ENCODE assay signal across 28 mouse cellular contexts in genomic region chr4:123252214-123252613, GRCm38 (mm10). TPM values are rescaled to one million over a fixed set of nuclear protein-coding genes. Genes with fewer than 3 reads are reported as not detected.
A peak's percentile ranks its signal among the peaks of the same experiment; 100 is the strongest.
DNase-seq lines count a peak whose midpoint lies in the region; ATAC-seq lines count a peak whose summit lies in the region.
"Had no signal": no experiment of that assay in that cellular context is flagged by ENCODE, and none has a peak within 500 bp of the region (broad histone marks: within the 10 kb centered on the region; RNA-seq: fewer than 3 reads in every experiment).

No protein-coding gene starts in this region.

- H3K4me2 ChIP-seq in forebrain, embryonic 16.5 days (ENCODE audit: low read length): no peak overlapping the region
- no peak overlapping the region for H3K4me2 ChIP-seq in forebrain, embryonic 14.5 days (ENCODE audit: low read length)
- no peak overlapping the region for H3K4me2 ChIP-seq in hindbrain, embryonic 16.5 days (ENCODE audit: low read length)
- no peak overlapping the region for H3K4me2 ChIP-seq in hindbrain, embryonic 12.5 days (replicated peaks)
- H3K4me2 ChIP-seq: heart, embryonic 11.5 days; liver, embryonic 11.5 days; midbrain, embryonic 15.5 days had no signal

- DNase-seq in adrenal gland, postnatal 14 days: peak; percentile 19
- no peak for DNase-seq in adrenal gland, postnatal 10 days
- no peak for DNase-seq in forebrain, embryonic 14.5 days (ENCODE audit: low spot score)
- peak; percentile 16 for DNase-seq in retina, postnatal 1 day
- DNase-seq in retina, embryonic 14.5 days (ENCODE audit: low spot score): no peak
- DNase-seq: gastrocnemius, postnatal 25 days; heart, postnatal 14 days; kidney, adult 8-10 months; layer of hippocampus, adult 9-11 months; lung, adult 18-20 months; lung, postnatal 14 days; thymus, adult 2 months had no signal

- H3K4me1 ChIP-seq in forebrain, embryonic 16.5 days (replicated peaks; ENCODE audit: control insufficient read depth, insufficient read depth, low read length): no peaks in the 10 kb centered on the region
- no peaks in the 10 kb centered on the region for H3K4me1 ChIP-seq in forebrain, embryonic 14.5 days (ENCODE audit: control insufficient read depth, insufficient read depth, low read length)
- peaks cover 4% of the 10 kb centered on the region for H3K4me1 ChIP-seq in hindbrain, embryonic 16.5 days (ENCODE audit: control insufficient read depth, insufficient read depth, low read depth, low read length)
- H3K4me1 ChIP-seq in hindbrain, embryonic 12.5 days: peaks cover 6% of the 10 kb centered on the region
- H3K4me1 ChIP-seq: midbrain, embryonic 15.5 days had no signal

- H3K36me3 ChIP-seq in forebrain, embryonic 16.5 days (ENCODE audit: control insufficient read depth, insufficient read depth): no peaks in the 10 kb centered on the region
- no peaks in the 10 kb centered on the region for H3K36me3 ChIP-seq in forebrain, embryonic 14.5 days (ENCODE audit: control insufficient read depth, insufficient read depth, low read length)
- no peaks in the 10 kb centered on the region for H3K36me3 ChIP-seq in hindbrain, embryonic 16.5 days (ENCODE audit: control insufficient read depth, insufficient read depth, low read length)
- H3K36me3 ChIP-seq in hindbrain, embryonic 12.5 days: no peaks in the 10 kb centered on the region
- H3K36me3 ChIP-seq: embryonic facial prominence, embryonic 10.5 days; midbrain, embryonic 15.5 days had no signal

- 0 out of 2 replicates have a peak, but pooled peaks have one; percentile 36 for ATAC-seq in forebrain, embryonic 16.5 days
- no peak for ATAC-seq in forebrain, embryonic 14.5 days
- 0 out of 2 replicates have a peak, but pooled peaks have one; percentile 40 for ATAC-seq in hindbrain, embryonic 16.5 days
- ATAC-seq in hindbrain, embryonic 12.5 days (ENCODE audit: low FRiP score): no peak
- ATAC-seq: inflammation-experienced regulatory T-cells, adult 6 months; midbrain, embryonic 15.5 days; Patski had no signal

- no peaks in the 10 kb centered on the region for H3K9me3 ChIP-seq in forebrain, embryonic 16.5 days (ENCODE audit: control insufficient read depth, low read length)
- no peaks in the 10 kb centered on the region for H3K9me3 ChIP-seq in forebrain, embryonic 14.5 days (replicated peaks; ENCODE audit: control insufficient read depth, low read length)
- H3K9me3 ChIP-seq in hindbrain, embryonic 16.5 days (ENCODE audit: control insufficient read depth, low read length): no peaks in the 10 kb centered on the region
- H3K9me3 ChIP-seq in hindbrain, embryonic 12.5 days (replicated peaks): no peaks in the 10 kb centered on the region
- H3K9me3 ChIP-seq: embryonic facial prominence, embryonic 10.5 days; midbrain, embryonic 15.5 days had no signal

- no peaks in the 10 kb centered on the region for H3K27me3 ChIP-seq in forebrain, embryonic 16.5 days (replicated peaks; ENCODE audit: control insufficient read depth, insufficient read depth, low read length)
- H3K27me3 ChIP-seq in forebrain, embryonic 14.5 days (replicated peaks; ENCODE audit: control insufficient read depth, insufficient read depth, low read length): no peaks in the 10 kb centered on the region
- H3K27me3 ChIP-seq in hindbrain, embryonic 16.5 days (replicated peaks; ENCODE audit: control insufficient read depth, insufficient read depth, low read length): no peaks in the 10 kb centered on the region
- H3K27me3 ChIP-seq in hindbrain, embryonic 12.5 days: no peaks in the 10 kb centered on the region
- H3K27me3 ChIP-seq: midbrain, embryonic 15.5 days had no signal

- no peak overlapping the region for H3K9ac ChIP-seq in forebrain, embryonic 16.5 days (replicated peaks; ENCODE audit: low read depth, low read length)
- H3K9ac ChIP-seq in forebrain, embryonic 14.5 days (ENCODE audit: low read length): no peak overlapping the region
- no peak overlapping the region for H3K9ac ChIP-seq in hindbrain, embryonic 16.5 days (ENCODE audit: low read depth, low read length)
- H3K9ac ChIP-seq in hindbrain, embryonic 12.5 days: no peak overlapping the region
- H3K9ac ChIP-seq: midbrain, embryonic 15.5 days had no signal

- H3K27ac ChIP-seq in forebrain, embryonic 16.5 days (ENCODE audit: low read length): no peak overlapping the region
- H3K27ac ChIP-seq in forebrain, embryonic 14.5 days (ENCODE audit: low read depth, low read length): no peak overlapping the region
- H3K27ac ChIP-seq in hindbrain, embryonic 16.5 days (ENCODE audit: low read depth, low read length): no peak overlapping the region
- H3K27ac ChIP-seq in hindbrain, embryonic 12.5 days: no peak overlapping the region
- H3K27ac ChIP-seq: embryonic facial prominence, embryonic 10.5 days; midbrain, embryonic 15.5 days had no signal

- no peak overlapping the region for H3K4me3 ChIP-seq in forebrain, embryonic 16.5 days (replicated peaks; ENCODE audit: low read length)
- H3K4me3 ChIP-seq in forebrain, embryonic 14.5 days (ENCODE audit: low read depth, low read length): no peak overlapping the region
- H3K4me3 ChIP-seq in hindbrain, embryonic 16.5 days (ENCODE audit: low read length): no peak overlapping the region
- no peak overlapping the region for H3K4me3 ChIP-seq in hindbrain, embryonic 12.5 days
- H3K4me3 ChIP-seq: embryonic facial prominence, embryonic 10.5 days; midbrain, embryonic 15.5 days had no signal

- whole genome bisulfite sequencing in forebrain, embryonic 16.5 days: 51% methylated on average over 5 of the region's 5 CpGs
- 65% methylated on average over 5 of the region's 5 CpGs for WGBS in forebrain, embryonic 14.5 days
- WGBS in hindbrain, embryonic 16.5 days: 69% methylated on average over 5 of the region's 5 CpGs
- 85% methylated on average over 5 of the region's 5 CpGs for WGBS in hindbrain, embryonic 12.5 days

RNA-seq across cellular contexts. Expression of gene Pabpc4, which starts 9.9 kb away (rescaled TPM):
- total RNA-seq in adrenal gland, postnatal 14 days (2021): 98.4 and 98.6 TPM in 2 replicates
- 100 to 1,000 TPM; 102 to 143 TPM for total RNA-seq in adrenal gland, postnatal 10 days (2021)
- polyA plus RNA-seq in forebrain, embryonic 16.5 days (2015; fragmentation: Nextera tagmentation; extraction: Ambion mirVana): 28.5 and 34.5 TPM in 2 replicates
- polyA plus RNA-seq in forebrain, embryonic 14.5 days (2014; fragmentation: Nextera tagmentation; extraction: Ambion mirVana): 35.6 and 36.3 TPM in 2 replicates
- polyA plus RNA-seq in hindbrain, embryonic 16.5 days (2015; fragmentation: Nextera tagmentation; extraction: Ambion mirVana): 23.0 and 31.4 TPM in 2 replicates
- 36.1 and 36.4 TPM in 2 replicates for polyA plus RNA-seq in hindbrain, embryonic 12.5 days (2016; fragmentation: Nextera tagmentation; extraction: Ambion mirVana)

RNA-seq across cellular contexts. Expression of gene Heyl, which starts 18.9 kb away (rescaled TPM):
- total RNA-seq in adrenal gland, postnatal 14 days (2021): 14.1 and 17.8 TPM in 2 replicates
- 10 to 100 TPM; 19.5 to 21.0 TPM for total RNA-seq in adrenal gland, postnatal 10 days (2021)
- polyA plus RNA-seq in forebrain, embryonic 16.5 days (2015; fragmentation: Nextera tagmentation; extraction: Ambion mirVana): 4.5 and 5.3 TPM in 2 replicates
- polyA plus RNA-seq in forebrain, embryonic 14.5 days (2014; fragmentation: Nextera tagmentation; extraction: Ambion mirVana): 5.4 and 6.7 TPM in 2 replicates
- polyA plus RNA-seq in hindbrain, embryonic 16.5 days (2015; fragmentation: Nextera tagmentation; extraction: Ambion mirVana): 5.3 and 7.6 TPM in 2 replicates
- 8.6 and 10.1 TPM in 2 replicates for polyA plus RNA-seq in hindbrain, embryonic 12.5 days (2016; fragmentation: Nextera tagmentation; extraction: Ambion mirVana)
- total RNA-seq: common myeloid progenitor, adult 5-6 weeks; megakaryocyte, adult 5-6 weeks; neutrophil, adult 5-6 weeks had no signal
- polyA plus RNA-seq: Patski had no signal

RNA-seq across cellular contexts. Expression of gene Nt5c1a, which starts 50.9 kb away (rescaled TPM):
- total RNA-seq in adrenal gland, postnatal 14 days (2021): 23.8 and 25.4 TPM in 2 replicates
- 10 to 100 TPM; 13.2 to 21.7 TPM for total RNA-seq in adrenal gland, postnatal 10 days (2021)
- polyA plus RNA-seq in forebrain, embryonic 16.5 days (2015; fragmentation: Nextera tagmentation; extraction: Ambion mirVana): not detected in 2 replicates
- not detected in 2 replicates for polyA plus RNA-seq in forebrain, embryonic 14.5 days (2014; fragmentation: Nextera tagmentation; extraction: Ambion mirVana)
- 0.16 TPM in 1 of 2 replicates, not detected in the other for polyA plus RNA-seq in hindbrain, embryonic 16.5 days (2015; fragmentation: Nextera tagmentation; extraction: Ambion mirVana)
- polyA plus RNA-seq in hindbrain, embryonic 12.5 days (2016; fragmentation: Nextera tagmentation; extraction: Ambion mirVana): not detected in 2 replicates
- total RNA-seq: common myeloid progenitor, adult 5-6 weeks; megakaryocyte, adult 5-6 weeks; neutrophil, adult 5-6 weeks had no signal
- polyA plus RNA-seq: embryonic facial prominence, embryonic 10.5 days; forebrain, embryonic 11.5 days; inflammation-experienced regulatory T-cells, adult 6 months; limb, embryonic 11.5 days; liver, embryonic 11.5 days; midbrain, embryonic 15.5 days; Patski; spleen, adult 2 months; stomach, embryonic 14.5 days had no signal

Comparison
In these comparisons a context has a peak if more than half of its experiments do, and no peak if none do; other contexts are left out.
1. DNase-seq: peak in adrenal gland, postnatal 14 days (single experiment) and retina, postnatal 1 day (single experiment); none in adrenal gland, postnatal 10 days (single experiment), forebrain, embryonic 14.5 days (single experiment) and retina, embryonic 14.5 days (single experiment).
2. ATAC-seq: peak in forebrain, embryonic 16.5 days (single experiment) and hindbrain, embryonic 16.5 days (single experiment); none in forebrain, embryonic 14.5 days (single experiment) and hindbrain, embryonic 12.5 days (single experiment).